ENCODE assay signal across 27 mouse cellular contexts in the genomic region with DNA sequence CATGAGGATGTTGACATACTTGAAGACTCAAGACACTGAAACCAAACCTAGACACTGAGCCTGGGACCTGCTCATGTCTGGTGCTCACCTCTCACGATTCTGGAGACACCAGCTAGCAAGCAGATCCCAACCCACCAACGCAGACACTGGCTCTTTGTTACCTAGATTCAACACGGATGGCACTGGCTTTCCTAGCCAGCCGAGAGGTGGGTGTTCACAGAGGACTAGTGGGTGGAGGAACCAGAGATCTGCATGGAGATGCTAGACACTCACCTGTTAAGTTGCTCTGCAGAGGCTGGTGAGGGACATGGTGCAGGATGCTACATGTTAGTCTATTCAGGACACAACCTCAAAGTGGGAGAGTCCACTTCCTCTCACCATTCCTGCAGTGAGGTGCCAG. TPM values are rescaled to one million over a fixed set of nuclear protein-coding genes. Genes with fewer than 3 reads are reported as not detected.
"Had no signal": no experiment of that assay in that cellular context is flagged by ENCODE, and none has a peak within 500 bp of the region (broad histone marks: within the 10 kb centered on the region; RNA-seq: fewer than 3 reads in every experiment).

No protein-coding gene starts in this region.

- H3K4me1 ChIP-seq: intestine, embryonic 15.5 days; limb, embryonic 13.5 days; liver, embryonic 12.5 days; liver, embryonic 15.5 days; midbrain, embryonic 12.5 days; midbrain, embryonic 15.5 days; neural tube, embryonic 12.5 days; neural tube, embryonic 15.5 days; stomach, embryonic 15.5 days had no signal

- H3K4me2 ChIP-seq: intestine, embryonic 15.5 days; kidney, embryonic 15.5 days; limb, embryonic 13.5 days; liver, embryonic 12.5 days; liver, embryonic 15.5 days; lung, embryonic 15.5 days; midbrain, embryonic 12.5 days; midbrain, embryonic 15.5 days; neural tube, embryonic 12.5 days; neural tube, embryonic 15.5 days; stomach, embryonic 15.5 days had no signal

- H3K9ac ChIP-seq: intestine, embryonic 15.5 days; kidney, embryonic 15.5 days; limb, embryonic 13.5 days; liver, embryonic 12.5 days; liver, embryonic 15.5 days; lung, embryonic 15.5 days; midbrain, embryonic 12.5 days; midbrain, embryonic 15.5 days; neural tube, embryonic 12.5 days; neural tube, embryonic 15.5 days; stomach, embryonic 15.5 days had no signal

- H3K27ac ChIP-seq: intestine, embryonic 15.5 days; kidney, embryonic 15.5 days; left cerebral cortex, adult 2 months; limb, embryonic 10.5 days; limb, embryonic 13.5 days; liver, embryonic 12.5 days; liver, embryonic 15.5 days; lung, embryonic 15.5 days; macrophage; midbrain, embryonic 12.5 days; midbrain, embryonic 15.5 days; neural tube, embryonic 12.5 days; neural tube, embryonic 15.5 days; stomach, embryonic 15.5 days had no signal

- H3K36me3 ChIP-seq: intestine, embryonic 15.5 days; kidney, embryonic 15.5 days; limb, embryonic 10.5 days; limb, embryonic 13.5 days; liver, embryonic 12.5 days; lung, embryonic 15.5 days; midbrain, embryonic 12.5 days; midbrain, embryonic 15.5 days; neural tube, embryonic 12.5 days; neural tube, embryonic 15.5 days; stomach, embryonic 15.5 days had no signal

- H3K9me3 ChIP-seq: intestine, embryonic 15.5 days; kidney, embryonic 15.5 days; limb, embryonic 10.5 days; liver, embryonic 12.5 days; lung, embryonic 15.5 days; midbrain, embryonic 12.5 days; midbrain, embryonic 15.5 days; neural tube, embryonic 12.5 days; neural tube, embryonic 15.5 days; stomach, embryonic 15.5 days had no signal

- DNase-seq: kidney, adult 11 months; kidney, adult 8-10 months; kidney, postnatal 10 days; kidney, postnatal 36 days; liver; right cerebral cortex, adult 18-20 months; spleen, adult 18-20 months; thymus, adult 18-20 months; thymus, postnatal 36 days had no signal

- ATAC-seq: intestine, embryonic 15.5 days; liver, embryonic 12.5 days; midbrain, embryonic 15.5 days had no signal

- H3K4me3 ChIP-seq: intestine, embryonic 15.5 days; kidney, embryonic 15.5 days; left cerebral cortex, adult 2 months; limb, embryonic 10.5 days; limb, embryonic 13.5 days; liver, embryonic 12.5 days; liver, embryonic 15.5 days; lung, embryonic 15.5 days; midbrain, embryonic 12.5 days; midbrain, embryonic 15.5 days; neural tube, embryonic 12.5 days; neural tube, embryonic 15.5 days; stomach, embryonic 15.5 days had no signal

- H3K27me3 ChIP-seq: intestine, embryonic 15.5 days; kidney, embryonic 15.5 days; limb, embryonic 13.5 days; liver, embryonic 12.5 days; liver, embryonic 15.5 days; lung, embryonic 15.5 days; midbrain, embryonic 12.5 days; midbrain, embryonic 15.5 days; neural tube, embryonic 12.5 days; neural tube, embryonic 15.5 days; stomach, embryonic 15.5 days had no signal

RNA-seq across cellular contexts. Expression of gene Slc34a2, which starts 55.8 kb away (rescaled TPM):
- total RNA-seq: layer of hippocampus, adult 18-20 months; layer of hippocampus, postnatal 36 days; left cerebral cortex, adult 2 months; left cerebral cortex, postnatal 10 days; megakaryocyte, adult 5-6 weeks had no signal
- polyA plus RNA-seq: limb, embryonic 10.5 days; limb, embryonic 13.5 days; liver, embryonic 12.5 days; macrophage; midbrain, embryonic 12.5 days; neural tube, embryonic 12.5 days; neural tube, embryonic 15.5 days had no signal
